Mouse (Mus musculus): Measurements from ENCODE around the gene Kbtbd3. TPM values are rescaled to one million over a fixed set of nuclear protein-coding genes. Genes with fewer than 3 reads are reported as not detected.

Gene Kbtbd3
- total RNA-seq (2017): 2.6 and 8.3 TPM in 2 replicates

DNA sequence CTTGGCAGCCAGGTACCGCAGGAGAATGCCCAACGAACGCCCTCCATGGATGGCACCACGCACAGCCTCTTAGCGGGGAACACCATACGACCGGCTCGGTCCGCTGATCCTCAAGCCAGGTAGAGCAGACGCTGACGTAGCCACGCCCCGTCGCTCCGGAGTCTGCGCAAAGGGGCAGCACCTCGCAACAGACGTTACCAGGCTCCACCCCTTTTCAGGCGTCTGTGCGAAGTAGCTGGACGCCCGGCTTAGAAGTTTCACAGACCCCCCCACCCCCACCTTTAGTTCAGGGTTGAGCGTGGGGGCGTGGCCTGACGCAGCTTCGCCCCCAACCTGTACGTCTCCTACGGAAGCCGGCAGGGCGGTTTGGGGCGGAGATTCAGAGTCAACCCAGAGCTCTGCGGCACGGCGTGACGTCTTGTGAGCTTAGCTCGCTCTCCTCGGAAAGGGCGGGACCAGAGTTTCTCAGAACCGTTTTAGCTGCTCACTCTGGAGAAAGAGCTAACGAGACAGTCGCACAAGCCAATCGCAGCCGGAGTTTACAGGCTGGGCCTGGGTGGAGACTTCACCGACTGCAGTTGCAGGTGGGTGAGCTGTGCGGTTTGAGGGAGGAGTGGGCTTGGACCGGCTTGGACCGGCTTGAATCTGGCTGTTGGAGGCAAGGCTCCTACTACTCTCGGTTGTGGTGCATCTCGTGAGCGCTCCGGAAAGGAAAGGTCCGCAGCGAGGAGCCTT is at the start of gene Kbtbd3, which contains the start of gene Aasdhppt:
Gene Kbtbd3, plus strand, starts transcription at position 483 of the 735 bp plus-strand sequence.
Gene Aasdhppt, minus strand, starts transcription at position 121 of the 735 bp plus-strand sequence.
- peak; percentile 90 to 93 for ATAC-seq (replicated peaks in 1 of 2; ENCODE audit: insufficient read depth in 1 of 2, low FRiP score in 2 of 2, low TSS enrichment in 1 of 2, low read depth in 1 of 2, poor library complexity in 2 of 2, severe bottlenecking in 2 of 2)

DNA sequence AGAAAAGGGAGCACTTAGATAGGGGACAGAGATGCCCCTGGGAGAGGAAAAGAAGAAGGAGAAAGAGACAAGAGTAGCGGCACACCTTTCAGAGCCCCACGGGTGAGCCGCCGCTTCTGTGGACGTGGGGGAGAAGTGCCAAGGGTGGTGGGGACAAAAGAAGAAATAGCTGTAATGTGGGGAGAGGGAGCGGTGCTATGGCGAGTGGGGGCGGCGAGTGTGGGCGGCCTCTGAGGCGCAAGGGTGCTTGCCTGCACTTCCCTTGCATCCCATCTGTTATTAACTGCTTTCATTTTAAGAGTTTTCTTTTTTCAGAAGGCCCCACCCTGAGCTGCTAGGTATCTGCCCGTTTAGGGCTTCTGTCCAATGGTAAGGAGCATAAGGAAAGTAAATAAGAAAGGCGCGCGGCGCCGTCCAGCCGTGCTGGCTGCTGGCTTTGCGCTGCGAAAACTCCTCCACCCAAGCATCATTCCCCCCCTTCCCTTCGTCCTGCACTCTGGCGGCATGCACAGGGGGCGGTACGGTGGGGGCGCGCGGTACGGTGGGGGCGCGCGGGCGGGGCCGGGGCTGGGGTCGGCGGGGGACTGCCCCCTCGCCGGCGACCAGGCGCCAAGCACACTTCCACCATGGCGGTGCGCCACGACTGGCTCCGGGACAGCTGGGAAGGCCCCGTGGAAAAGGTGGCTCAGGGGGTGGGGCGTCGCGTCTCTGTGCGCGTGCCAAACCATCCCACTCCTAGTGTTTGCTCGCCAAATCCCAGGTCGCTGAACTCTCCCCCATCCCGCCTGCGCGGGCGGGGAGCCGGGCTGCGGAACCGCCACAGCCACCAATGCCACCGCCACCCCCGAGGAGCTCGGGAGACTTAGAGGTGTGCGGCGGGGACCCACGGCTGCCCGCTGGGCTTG is 49.5 kb upstream of the Kbtbd3 start:
- no peak for ATAC-seq (replicated peaks in 1 of 2; ENCODE audit: insufficient read depth in 1 of 2, low FRiP score in 2 of 2, low TSS enrichment in 1 of 2, low read depth in 1 of 2, poor library complexity in 2 of 2, severe bottlenecking in 2 of 2)

DNA sequence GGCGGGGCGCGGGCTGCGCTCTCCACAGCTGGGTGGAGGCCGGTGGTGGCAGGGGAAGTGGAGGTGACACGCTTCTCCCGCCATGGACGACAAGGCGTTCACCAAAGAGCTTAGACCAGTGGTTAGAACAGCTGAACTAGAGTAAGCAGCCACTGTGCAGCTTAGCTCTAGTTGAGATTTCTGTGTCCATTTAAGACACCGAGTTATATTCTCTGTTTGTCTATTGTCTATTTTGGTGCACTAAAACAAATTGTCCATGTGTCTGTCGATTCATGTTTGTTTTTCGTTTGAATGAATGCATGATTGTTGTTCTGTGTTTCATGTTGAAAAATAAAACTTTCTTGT is 48.9 kb upstream of the Kbtbd3 start:
- ATAC-seq (replicated peaks in 1 of 2; ENCODE audit: insufficient read depth in 1 of 2, low FRiP score in 2 of 2, low TSS enrichment in 1 of 2, low read depth in 1 of 2, poor library complexity in 2 of 2, severe bottlenecking in 2 of 2): no peak

DNA sequence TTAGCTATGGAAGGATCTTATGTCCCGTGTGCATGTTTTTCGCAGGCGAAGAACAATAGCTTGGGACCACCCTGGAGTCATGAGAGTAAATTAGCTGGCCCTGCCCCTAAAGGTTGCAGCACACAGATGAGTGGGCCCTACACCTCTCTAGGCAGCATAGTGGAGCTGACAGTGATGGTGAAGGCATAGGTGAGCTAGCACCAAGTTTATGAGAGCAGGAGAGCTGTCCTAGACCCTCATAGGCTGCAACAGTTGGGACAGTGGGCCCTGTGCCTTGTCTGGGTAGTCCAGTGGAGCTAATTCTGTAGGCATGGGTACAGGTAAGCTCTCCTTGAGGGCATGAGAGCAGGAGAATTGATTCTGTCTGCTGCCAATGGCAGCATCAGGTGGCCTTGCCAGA is 42.8 kb upstream of the Kbtbd3 start:
- ATAC-seq (replicated peaks in 1 of 2; ENCODE audit: insufficient read depth in 1 of 2, low FRiP score in 2 of 2, low TSS enrichment in 1 of 2, low read depth in 1 of 2, poor library complexity in 2 of 2, severe bottlenecking in 2 of 2): no peak

DNA sequence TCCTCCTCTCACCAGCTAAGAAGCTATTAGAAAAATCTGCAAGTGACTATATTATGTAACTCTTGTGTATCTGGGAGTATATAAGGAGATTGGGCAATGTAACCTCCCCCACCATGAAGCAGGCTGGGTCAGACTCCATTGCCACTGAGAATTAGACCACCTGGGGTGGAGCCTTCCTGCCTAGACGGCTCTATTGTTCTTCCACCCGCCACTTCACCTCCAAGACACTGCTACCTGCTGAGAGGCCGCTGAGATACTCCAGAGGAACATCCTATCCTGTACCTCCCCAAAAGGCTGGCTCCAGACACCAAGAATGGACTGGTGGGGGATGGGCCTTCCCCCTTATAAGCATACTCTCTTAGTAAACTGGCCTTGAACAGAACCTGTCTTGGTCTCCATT is 25.8 kb upstream of the Kbtbd3 start:
- ATAC-seq (replicated peaks in 1 of 2; ENCODE audit: insufficient read depth in 1 of 2, low FRiP score in 2 of 2, low TSS enrichment in 1 of 2, low read depth in 1 of 2, poor library complexity in 2 of 2, severe bottlenecking in 2 of 2): no peak

DNA sequence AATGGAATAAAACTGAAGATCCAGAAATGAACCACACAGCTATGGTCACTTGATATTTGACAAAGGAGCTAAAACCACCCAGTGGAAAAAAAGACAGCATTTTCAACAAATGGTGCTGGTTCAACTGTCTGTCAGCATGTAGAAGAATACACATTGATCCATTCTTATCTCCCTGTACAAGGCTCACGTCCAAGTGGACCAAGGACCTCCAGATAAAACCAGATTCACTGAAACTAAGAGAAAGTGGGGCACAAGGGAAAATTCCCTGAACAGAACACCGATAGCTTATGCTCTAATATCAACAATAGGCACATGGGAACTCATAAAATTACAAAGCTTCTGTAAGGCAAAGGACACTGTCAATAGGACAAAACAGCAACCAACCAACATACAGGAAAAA is 9.2 kb upstream of the Kbtbd3 start:
- ATAC-seq (replicated peaks in 1 of 2; ENCODE audit: insufficient read depth in 1 of 2, low FRiP score in 2 of 2, low TSS enrichment in 1 of 2, low read depth in 1 of 2, poor library complexity in 2 of 2, severe bottlenecking in 2 of 2): no peak

DNA sequence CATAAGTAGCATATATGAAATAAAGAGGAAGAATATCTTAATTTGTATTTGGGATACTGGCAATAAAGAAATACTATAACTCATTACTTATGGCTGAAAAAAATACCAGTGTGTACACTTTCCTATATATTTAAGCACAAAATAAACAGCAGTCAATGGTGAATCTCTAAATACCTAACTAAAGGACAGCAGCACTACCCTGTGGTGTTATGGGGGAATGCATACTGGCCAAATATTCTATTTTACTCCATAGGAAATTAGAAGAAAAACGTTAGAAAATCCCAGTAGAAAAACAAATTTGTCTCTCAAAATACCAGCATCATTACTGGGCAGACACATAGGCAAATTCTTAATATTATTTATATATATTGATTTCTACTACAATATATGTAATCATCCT is 4.8 kb upstream of the Kbtbd3 start:
- no peak for ATAC-seq (replicated peaks in 1 of 2; ENCODE audit: insufficient read depth in 1 of 2, low FRiP score in 2 of 2, low TSS enrichment in 1 of 2, low read depth in 1 of 2, poor library complexity in 2 of 2, severe bottlenecking in 2 of 2)

DNA sequence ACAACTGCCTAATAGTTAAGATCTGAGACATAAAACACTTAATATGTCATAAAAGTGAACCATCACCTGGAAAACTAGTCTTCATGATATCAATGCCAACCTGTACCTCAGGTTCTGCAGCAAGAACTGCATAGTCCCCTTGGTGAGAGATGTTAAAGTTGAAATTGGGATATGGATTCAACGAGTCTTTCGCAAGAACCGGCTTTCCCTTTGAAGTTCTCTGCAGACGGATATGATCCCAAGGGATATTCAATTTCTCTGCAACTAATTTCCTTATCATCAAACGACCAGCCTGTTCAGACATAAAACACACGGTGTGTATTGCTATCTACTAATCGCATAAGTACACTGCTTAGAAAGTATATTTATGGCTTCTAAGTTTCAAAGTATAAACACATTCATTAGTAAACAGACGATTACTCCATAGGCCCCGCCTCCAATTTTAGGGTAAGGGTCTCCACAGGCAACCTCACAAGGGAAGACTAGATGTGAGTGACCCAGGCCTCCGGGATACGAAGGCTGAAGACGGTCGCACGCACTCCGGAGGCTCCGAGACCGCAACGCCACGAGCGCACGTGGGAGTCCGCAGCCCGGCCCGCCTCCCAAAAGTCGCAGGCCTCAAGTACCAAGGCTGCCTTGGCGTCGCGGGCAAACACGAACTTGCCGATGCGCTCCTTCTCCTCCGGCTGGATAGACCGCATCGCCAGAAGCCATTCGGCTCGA is 844 bp upstream of the Kbtbd3 start:
- ATAC-seq (replicated peaks in 1 of 2; ENCODE audit: insufficient read depth in 1 of 2, low FRiP score in 2 of 2, low TSS enrichment in 1 of 2, low read depth in 1 of 2, poor library complexity in 2 of 2, severe bottlenecking in 2 of 2): peak; percentile 42 to 61

DNA sequence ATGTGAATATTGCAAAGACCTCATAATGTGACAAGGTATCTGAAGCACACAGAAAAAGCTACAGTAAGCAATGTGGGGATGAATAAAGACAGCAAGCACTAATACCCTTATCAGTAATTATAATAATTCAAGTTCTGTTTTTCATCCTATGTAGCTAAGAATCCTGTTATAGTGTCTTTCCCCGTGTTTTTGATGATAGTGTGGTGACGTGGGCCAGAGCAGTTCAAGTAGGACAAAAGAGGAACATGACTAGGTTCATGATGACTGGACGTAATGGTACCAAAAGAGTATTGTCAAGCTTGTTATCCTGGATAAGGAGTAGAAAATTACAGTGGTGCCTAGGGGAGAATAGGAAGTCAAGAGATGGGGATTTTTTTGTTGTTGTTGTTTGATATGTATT is 1.1 kb downstream of the Kbtbd3 start:
- ATAC-seq (replicated peaks in 1 of 2; ENCODE audit: insufficient read depth in 1 of 2, low FRiP score in 2 of 2, low TSS enrichment in 1 of 2, low read depth in 1 of 2, poor library complexity in 2 of 2, severe bottlenecking in 2 of 2): no peak

DNA sequence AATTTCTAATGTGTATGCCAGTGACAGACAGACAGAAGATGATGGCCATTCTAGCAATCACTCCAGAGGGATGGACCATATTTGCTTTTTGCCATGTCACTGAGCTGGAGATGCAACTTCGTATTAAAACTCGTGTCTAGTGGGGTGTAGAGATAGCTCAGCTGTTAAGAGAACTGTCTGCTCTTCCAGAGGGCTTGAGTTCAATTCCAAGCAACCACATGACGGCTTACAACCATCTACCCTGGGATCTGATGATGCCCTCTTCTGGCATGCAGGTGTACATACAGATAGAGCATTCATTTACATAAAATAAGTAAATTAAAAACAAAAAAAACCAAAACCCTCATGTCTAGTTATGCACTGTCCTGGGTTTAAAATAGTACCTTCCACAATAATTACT is 1.5 kb downstream of the Kbtbd3 start:
- ATAC-seq (replicated peaks in 1 of 2; ENCODE audit: insufficient read depth in 1 of 2, low FRiP score in 2 of 2, low TSS enrichment in 1 of 2, low read depth in 1 of 2, poor library complexity in 2 of 2, severe bottlenecking in 2 of 2): no peak

DNA sequence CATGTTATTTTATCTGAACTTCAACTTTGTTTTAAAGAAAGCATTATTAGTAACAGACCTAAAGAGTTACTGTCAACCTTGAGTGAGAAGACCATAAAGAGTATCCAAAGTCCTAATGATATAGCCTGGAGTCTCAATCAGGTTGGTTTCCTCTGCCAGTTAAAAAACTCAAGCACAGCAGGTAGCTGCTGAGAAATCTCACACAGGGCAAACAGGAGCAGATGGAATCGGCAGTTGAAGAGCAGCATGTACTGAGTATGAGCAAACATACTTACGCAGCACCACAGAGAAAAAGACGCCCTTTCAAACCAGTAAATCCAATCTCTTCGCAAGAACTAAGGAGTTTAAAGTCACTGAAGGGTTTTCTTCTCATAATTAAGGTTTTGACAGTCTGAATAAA is 4.3 kb downstream of the Kbtbd3 start:
- ATAC-seq (replicated peaks in 1 of 2; ENCODE audit: insufficient read depth in 1 of 2, low FRiP score in 2 of 2, low TSS enrichment in 1 of 2, low read depth in 1 of 2, poor library complexity in 2 of 2, severe bottlenecking in 2 of 2): no peak

DNA sequence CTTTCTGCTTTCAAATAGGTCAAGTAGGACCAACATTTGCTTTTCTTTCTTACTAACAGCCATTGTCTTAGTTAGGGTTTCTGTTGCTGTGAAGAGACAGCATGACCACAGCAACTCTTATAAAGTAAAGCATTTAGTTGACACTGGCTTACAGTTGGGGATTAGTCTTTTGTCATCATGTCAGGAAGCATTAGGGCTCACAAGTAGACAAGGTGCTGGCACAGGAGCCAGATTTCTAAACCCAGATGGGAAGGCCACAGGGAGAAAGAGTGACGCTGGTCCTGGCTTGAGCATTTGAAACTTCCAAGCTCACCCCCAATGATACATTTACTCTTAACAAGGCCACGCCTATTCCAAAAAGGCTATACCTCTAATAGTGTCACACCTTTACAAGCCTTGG is 6.1 kb downstream of the Kbtbd3 start:
- no peak for ATAC-seq (replicated peaks in 1 of 2; ENCODE audit: insufficient read depth in 1 of 2, low FRiP score in 2 of 2, low TSS enrichment in 1 of 2, low read depth in 1 of 2, poor library complexity in 2 of 2, severe bottlenecking in 2 of 2)

DNA sequence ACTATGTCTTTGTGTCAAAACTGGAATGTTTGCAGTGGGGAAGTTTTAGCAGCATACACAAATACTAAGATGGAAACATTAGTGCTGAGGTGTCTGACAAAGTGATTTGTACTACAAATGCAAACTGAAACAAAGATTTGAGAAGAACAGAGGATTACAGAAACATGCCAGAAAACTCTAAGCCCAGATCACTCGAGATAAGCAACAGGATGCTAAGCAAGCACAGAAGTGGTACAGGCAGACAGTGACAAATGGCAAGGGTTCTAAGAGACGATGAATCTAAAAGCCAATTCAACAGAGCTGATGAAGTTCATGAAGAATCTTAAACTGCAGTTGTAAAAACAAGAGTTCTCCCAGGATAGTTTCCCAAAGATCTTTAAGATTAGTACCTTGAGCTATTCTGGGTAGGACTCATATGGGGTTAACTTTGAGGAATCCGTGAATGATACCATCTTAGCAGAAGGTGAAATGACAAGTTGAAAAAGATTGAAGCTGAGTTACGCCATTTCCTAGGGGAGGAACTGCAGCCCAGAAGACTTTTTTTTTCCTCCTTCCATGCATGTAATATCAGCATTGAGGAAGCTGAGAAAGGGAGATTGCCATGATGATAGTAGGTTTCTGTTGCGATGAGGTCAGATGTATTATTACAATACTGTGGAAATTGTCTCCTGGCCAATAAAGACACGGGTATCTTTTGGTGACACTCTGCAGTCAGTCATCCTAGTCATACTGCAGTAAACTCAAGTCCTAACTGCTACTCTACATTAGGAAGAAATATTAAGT is 9.5 kb downstream of the Kbtbd3 start:
- peak in 1 of 2 experiments; percentile 58; a peak in 2 of 4 replicates for ATAC-seq (replicated peaks in 1 of 2; ENCODE audit: insufficient read depth in 1 of 2, low FRiP score in 2 of 2, low TSS enrichment in 1 of 2, low read depth in 1 of 2, poor library complexity in 2 of 2, severe bottlenecking in 2 of 2)

DNA sequence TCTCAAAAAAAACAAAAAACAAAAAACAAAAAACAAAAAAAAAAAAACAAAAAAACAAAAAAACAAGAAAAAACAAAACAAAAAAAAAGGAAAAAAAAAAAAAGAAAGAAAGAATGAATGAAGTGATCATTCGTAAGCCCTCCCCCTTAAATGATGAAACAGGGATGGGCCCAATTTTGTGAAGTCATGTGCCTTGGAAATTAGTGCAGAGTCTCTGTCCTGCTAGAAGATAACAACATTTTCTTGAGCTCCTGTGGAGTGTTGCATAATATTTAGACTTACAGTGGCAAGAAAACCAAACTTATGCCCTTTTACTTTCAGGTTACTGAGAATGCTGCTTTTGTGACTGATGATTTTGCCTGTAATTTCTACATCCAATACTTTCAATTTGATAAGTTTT is 43.5 kb downstream of the Kbtbd3 start:
- no peak for ATAC-seq (replicated peaks in 1 of 2; ENCODE audit: insufficient read depth in 1 of 2, low FRiP score in 2 of 2, low TSS enrichment in 1 of 2, low read depth in 1 of 2, poor library complexity in 2 of 2, severe bottlenecking in 2 of 2)

DNA sequence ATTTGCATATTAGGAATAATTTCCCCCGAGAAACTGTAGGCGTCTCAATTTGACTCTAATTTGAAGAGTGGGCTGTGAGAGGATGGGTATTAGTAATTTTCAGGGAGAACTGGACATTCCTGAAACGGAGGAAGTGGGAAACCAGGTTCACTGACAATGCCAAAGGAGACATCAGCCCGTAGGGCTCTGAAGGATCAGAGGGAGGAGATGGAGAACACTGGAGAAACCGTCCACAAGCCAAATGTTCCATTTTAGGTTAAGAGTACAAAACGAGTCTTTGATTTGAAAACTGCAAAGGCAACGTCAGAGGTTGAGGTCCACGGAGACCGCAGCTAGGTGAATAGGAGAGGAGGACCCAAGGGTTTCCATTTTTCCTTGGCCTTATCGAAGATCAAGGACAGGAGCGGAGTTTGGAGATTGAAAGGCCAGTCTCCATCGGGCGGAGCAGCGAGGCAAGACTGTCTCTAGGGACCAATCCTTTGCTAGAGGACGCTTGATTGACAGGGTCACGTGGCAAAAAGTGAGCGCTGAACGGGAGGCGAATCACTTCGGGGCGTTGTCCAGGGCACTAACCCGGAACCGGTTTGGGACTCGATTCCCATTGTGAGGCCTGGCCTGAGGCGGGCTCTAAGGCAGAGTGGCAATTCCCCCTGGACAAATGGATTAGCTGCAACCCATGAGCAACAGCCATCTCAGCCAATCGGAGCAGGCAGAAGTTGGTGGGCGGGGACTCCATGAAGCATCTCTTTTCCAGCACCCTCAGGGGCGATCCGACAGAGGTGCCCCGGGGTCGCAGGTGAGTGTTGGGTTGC is 66.4 kb downstream of the Kbtbd3 start, which contains the start of gene Msantd4:
Gene Msantd4, plus strand, starts transcription at position 735 of the 812 bp plus-strand sequence.
- ATAC-seq (replicated peaks in 1 of 2; ENCODE audit: insufficient read depth in 1 of 2, low FRiP score in 2 of 2, low TSS enrichment in 1 of 2, low read depth in 1 of 2, poor library complexity in 2 of 2, severe bottlenecking in 2 of 2): peak; percentile 99 to 100

DNA sequence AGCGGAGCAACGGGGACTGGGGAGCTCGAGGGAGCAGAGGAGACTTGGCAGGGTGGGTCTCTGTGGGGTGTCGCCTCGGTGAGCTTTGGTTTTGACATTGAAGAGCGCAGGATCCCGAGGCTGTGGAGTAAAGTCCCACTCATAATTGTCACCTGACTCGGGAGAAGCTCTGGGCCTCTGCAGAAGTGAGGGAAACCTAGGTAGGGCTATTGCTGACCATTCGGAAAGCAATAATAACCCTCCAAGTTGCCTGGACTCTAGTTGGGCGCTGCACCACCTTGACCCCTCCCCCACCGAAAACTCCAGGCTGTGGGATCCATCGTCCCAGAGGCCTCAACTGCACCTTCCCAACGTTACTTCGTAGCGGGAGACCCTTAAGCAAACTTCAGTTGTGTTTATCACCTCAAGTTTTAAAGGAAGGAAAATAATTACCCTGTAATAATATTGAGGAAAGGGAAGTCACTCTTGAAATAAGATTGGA is 67.0 kb downstream of the Kbtbd3 start:
- ATAC-seq (replicated peaks in 1 of 2; ENCODE audit: insufficient read depth in 1 of 2, low FRiP score in 2 of 2, low TSS enrichment in 1 of 2, low read depth in 1 of 2, poor library complexity in 2 of 2, severe bottlenecking in 2 of 2): no peak; a peak in 1 of 4 replicates
